Mouse (Mus musculus) kidney, adult 2 months (tissue): ENCODE measurements at regions not wholly inside any gene's neighbourhood (a gene's known extent, or its start where the extent isn't known, plus 50 kb on each side); places are given as distances from the start of the nearest gene placed in this dataset.
A peak's percentile ranks its signal among the peaks of the same experiment; 100 is the strongest.
"Not testable (repeated sequence)": the region's sequence is repeated elsewhere in the genome, so short reads cannot be mapped to it uniquely, and the experiment has no call there.

Experiments
- DNase-seq: peaks from one replicate; pipeline ENCODE4 v3.0.0; 2021
- H3K27ac ChIP-seq: fragments of 200-500 bp; 2 replicates; pipeline ENCODE4 v1.5.1; 2012; ENCODE audit warnings: low read depth, low read length, control low read depth, inconsistent platforms; ENCODE audit not compliant: insufficient read depth
- H3K27me3 ChIP-seq: fragments of 200-500 bp; replicated peaks from 2 replicates; pipeline ENCODE4 v1.6.1; 2012; ENCODE audit warnings: mild to moderate bottlenecking, moderate library complexity, low read length, inconsistent platforms; ENCODE audit not compliant: control insufficient read depth, insufficient read depth
- H3K36me3 ChIP-seq: fragments of 200-500 bp; 2 replicates; pipeline ENCODE4 v1.6.1; 2012; ENCODE audit warnings: mild to moderate bottlenecking, moderate library complexity, low read length, inconsistent platforms; ENCODE audit not compliant: control insufficient read depth, insufficient read depth
- H3K4me1 ChIP-seq: fragments of 200-500 bp; 2 replicates; pipeline ENCODE4 v1.6.1; 2011; ENCODE audit warnings: low read length; ENCODE audit not compliant: control insufficient read depth, insufficient read depth
- H3K4me3 ChIP-seq: fragments of 200-500 bp; 2 replicates; pipeline ENCODE4 v1.5.1; 2011; ENCODE audit warnings: mild to moderate bottlenecking, low read depth, low read length, control low read depth; ENCODE audit not compliant: insufficient read depth
- CTCF ChIP-seq: fragments of 200-500 bp; conservative IDR thresholded peaks from 2 replicates; pipeline ENCODE4 v1.5.1; 2011; ENCODE audit warnings: low read depth, mild to moderate bottlenecking, control low read depth, low read length, moderate library complexity, mixed read lengths; ENCODE audit not compliant: insufficient read depth, insufficient read length
- POLR2A ChIP-seq: fragments of 200-500 bp; IDR thresholded peaks from one replicate; pipeline ENCODE4 v1.6.1; 2011; ENCODE audit warnings: low read depth, low read length, control low read depth
- WGBS: fragments of 180-500 bp; shearing (Covaris S2); methylation state at CpG from one replicate; pipeline ENCODE4 v1.1.7; 2018; 5-methylcytosine and 5-hydroxymethylcytosine counted together

DNA sequence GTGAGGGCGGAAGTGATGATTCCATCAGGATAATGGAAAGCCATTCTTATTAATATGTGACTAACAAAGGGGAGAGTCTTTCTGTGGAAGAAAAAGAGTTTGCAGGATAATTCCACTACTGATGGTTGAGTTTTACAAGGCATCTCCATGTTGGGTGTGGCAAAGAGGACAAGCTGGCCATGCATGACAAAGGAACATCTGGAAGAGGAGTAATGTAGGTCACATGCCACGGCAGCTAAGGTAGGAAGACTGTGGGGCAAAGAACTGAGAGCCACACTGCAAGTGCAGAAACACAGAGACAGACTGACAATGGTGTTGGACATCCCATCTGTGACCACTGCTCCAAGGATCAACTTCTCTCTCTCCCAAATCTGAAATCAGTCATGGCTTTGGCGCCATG is 196.4 kb upstream of the Gdi2 start:
- no peak for DNase-seq
- 74% methylated on average over 3 of the region's 3 CpGs for WGBS
- Histone ChIP-seq H3K4me3 (no peak overlapping the region), H3K27ac (no peak overlapping the region), H3K4me1 (no peaks in the 10 kb centered on the region), H3K27me3 (no peaks in the 10 kb centered on the region), H3K36me3 (no peaks in the 10 kb centered on the region)
- no peak for TF ChIP-seq CTCF
- TF ChIP-seq POLR2A, result no peak

DNA sequence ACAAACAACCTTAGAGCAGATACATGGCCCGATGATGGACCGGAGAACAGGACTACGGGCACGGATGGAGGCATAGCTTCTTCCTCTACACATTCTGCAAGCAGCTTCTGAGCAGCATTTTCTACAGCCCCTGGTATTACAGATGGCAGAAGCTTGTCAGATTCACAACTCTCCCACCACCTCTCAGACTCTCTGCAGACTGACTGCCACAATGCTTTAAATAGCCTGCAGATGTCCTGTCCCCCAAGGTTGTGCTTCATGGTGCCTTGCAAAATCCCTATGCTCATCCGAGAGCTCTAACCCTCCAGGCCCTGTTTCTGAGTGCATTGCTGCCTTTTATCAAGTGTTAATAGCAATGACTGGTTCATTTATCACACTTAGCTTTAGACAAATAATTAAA is 194.3 kb upstream of the Gdi2 start:
- Histone ChIP-seq H3K4me3 (no peak overlapping the region), H3K36me3 (no peaks in the 10 kb centered on the region), H3K27me3 (no peaks in the 10 kb centered on the region), H3K4me1 (no peaks in the 10 kb centered on the region), H3K27ac (no peak overlapping the region)
- 89% methylated on average over 5 of the region's 5 CpGs for WGBS
- TF ChIP-seq POLR2A (no peak), CTCF (no peak)
- DNase-seq, result no peak

DNA sequence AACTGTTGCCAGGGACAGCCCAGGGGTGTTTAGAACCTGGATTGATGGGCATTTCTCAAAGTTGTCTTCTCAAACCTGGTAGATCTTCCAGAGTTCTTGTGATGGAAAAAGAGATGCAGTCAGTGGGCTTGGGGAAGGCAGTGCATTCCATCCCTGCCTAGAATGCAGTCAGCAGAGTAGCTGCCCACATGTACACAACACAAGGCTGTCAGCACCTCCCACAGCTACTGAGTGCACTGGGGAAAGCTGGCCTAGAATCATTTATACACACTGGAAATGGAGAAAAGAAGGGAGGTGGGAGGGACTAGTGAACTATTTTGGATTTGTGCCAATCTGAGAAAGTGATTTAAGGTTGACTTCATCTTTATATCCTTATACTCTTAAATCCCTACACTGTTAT is 183.0 kb upstream of the Gdi2 start:
- H3K4me3 ChIP-seq, H3K4me1 ChIP-seq, DNase-seq, H3K27me3 ChIP-seq, H3K36me3 ChIP-seq, H3K27ac ChIP-seq: not testable (repeated sequence)

DNA sequence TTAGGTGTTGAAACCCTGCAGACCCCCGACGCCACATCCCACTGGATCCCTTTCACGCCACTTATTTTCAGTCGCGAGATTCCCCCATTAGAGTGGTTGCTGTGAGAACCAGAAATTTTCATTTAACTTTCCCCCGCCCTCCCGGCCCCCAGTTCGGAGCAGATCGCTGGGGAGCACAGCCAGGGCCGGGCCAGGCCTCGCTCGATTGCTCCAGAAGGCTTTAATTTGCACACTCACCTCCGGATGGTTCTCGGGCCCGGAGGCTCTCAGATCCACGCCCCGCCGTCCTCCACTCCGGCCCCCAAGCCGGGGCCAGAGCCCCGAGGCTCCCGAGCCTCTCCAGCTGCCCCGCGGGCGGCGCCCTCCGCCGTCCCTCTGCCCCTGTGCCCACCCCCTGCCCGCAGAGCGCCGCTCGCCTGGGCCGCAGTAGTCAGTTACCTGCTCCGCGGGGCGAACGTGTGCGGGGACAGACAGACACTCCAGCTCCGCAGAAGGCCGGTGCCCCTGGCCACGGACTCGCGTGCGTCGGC is 179.7 kb upstream of the Gdi2 start:
- H3K4me3 ChIP-seq, result peak overlapping the region; percentile 68
- peaks cover 6% of the 10 kb centered on the region for H3K27me3 ChIP-seq
- DNase-seq, result peak; percentile 5
- no peak for TF ChIP-seq CTCF
- TF ChIP-seq POLR2A, result no peak
- no peak overlapping the region for H3K27ac ChIP-seq
- H3K4me1 ChIP-seq, result no peaks in the 10 kb centered on the region
- 3% methylated on average over 45 of the region's 45 CpGs for WGBS
- H3K36me3 ChIP-seq, result no peaks in the 10 kb centered on the region

DNA sequence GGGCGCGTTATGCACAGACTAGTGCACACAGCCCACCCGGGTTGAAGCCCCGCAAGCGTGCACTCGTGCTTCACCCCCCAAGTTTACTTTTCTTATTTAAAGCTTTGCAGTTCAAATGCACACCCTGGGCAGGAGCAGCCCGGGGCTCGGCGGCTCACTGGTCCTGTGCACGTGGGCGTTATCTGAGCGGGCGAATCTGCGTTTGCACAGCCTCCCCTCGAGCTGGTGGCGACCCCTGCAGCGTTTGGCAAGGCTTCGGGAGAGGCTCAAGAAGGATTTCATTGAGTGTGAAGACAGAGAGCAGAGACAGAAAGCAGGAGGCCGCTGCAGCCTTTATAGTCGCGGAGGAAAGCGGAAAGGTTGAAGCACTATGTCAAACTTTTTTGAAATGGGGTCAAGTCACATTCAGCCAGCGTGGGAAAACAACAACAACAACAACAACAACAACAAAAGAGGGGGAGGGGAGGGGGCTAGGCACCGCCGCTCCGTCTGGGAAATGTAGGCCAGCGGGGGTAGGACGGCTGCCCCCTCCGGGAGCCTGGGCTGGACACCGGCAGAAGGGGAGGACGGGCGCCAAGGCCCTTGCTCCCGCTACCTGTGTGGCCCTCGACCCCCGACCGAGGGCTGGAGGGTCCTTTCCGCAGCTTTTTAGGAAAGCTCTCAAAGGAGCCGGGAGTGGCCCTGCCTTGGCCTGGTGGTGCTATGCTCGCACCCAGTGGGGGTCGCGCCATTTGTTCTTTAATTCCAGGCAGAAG is 178.7 kb upstream of the Gdi2 start:
- peak; percentile 1 for DNase-seq
- H3K4me3 ChIP-seq, result peak overlapping the region; percentile 68

DNA sequence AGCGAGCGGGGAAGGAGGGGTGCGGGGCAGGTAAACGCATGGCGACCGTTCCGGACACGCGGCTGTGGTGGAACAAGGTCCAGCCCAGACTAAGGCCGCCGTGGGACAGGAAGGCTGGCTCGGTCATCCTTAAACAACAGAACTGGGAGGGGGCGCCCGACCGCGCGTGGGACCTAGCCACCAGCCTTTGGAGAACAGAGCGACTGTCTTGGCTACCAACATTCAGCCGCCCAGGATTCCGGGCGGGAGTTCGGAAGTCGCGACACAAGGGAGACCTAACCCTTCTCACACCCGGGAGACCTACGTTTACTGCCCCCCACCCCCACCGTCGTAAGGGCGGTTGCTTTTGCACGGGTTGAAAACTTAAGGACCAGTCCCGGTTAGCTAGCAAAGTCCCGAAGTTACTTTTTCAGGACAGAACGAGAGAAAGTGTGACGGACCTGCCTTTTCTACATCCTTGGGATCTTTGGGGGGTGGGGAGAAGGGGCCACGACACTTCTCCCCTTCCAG is 178.1 kb upstream of the Gdi2 start:
- H3K27ac ChIP-seq, H3K27me3 ChIP-seq, H3K4me1 ChIP-seq, H3K36me3 ChIP-seq: not testable (repeated sequence)
- WGBS, result 1% methylated on average over 35 of the region's 35 CpGs
- peak; percentile 41 for DNase-seq
- peak overlapping the region; percentile 68 for H3K4me3 ChIP-seq

More for the DNA sequence above, 178.7 kb upstream of the Gdi2 start:
- H3K4me1 ChIP-seq, result no peaks in the 10 kb centered on the region
- no peak overlapping the region for H3K27ac ChIP-seq
- WGBS, result 2% methylated on average over 41 of the region's 41 CpGs
- H3K36me3 ChIP-seq, result no peaks in the 10 kb centered on the region
- no peak for TF ChIP-seq POLR2A
- TF ChIP-seq CTCF, result no peak
- H3K27me3 ChIP-seq, result peaks cover 6% of the 10 kb centered on the region

DNA sequence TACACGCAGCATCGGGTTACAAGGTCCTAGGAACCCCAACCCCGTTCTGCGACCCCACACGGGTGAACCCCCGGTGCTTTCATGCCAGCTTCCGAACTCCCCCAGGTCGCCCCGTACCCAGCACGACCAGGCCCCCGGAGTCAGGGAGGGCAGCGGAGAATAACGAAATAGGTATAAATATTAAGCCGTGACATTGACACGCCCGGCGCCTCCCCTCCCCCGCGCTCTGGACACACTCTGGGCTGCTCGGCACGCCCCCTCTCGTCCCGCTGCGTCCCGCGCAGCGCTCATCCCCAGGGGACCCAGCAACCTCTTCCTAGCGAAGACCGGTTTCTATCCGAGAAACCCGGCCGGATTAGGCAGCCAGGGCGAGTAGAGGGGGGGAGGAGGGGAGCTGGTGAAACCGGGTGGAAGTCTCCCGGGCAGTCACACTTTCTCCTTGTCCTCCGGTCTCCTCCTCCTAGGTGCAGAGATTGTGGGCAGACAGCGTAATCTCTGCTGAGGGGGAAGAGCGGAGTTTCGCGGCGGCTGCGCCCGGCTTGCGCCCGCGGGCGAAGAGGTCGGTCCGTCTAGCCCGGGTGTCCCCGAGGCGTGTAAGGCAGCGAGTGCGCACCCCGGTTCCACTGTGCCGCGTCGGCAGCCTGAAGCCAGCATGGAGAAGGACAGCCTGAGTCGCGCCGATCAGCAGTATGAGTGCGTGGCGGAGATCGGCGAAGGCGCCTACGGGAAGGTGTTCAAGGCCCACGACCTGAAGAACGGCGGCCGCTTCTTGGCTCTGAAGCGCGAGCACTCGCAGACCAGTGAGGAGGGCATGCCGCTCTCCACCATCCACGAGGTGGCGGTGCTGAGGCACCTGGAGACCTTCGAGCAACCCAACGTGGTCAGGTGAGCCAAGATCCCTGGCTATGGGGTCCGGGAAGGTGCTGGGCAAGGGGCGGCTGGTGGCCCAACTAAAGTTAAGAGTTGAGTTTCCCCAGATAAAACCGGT is 177.1 kb upstream of the Gdi2 start:
- Histone ChIP-seq H3K27me3 (peaks cover 6% of the 10 kb centered on the region), H3K27ac (no peak overlapping the region), H3K4me1 (no peaks in the 10 kb centered on the region), H3K4me3 (peak overlapping the region; percentile 68), H3K36me3 (no peaks in the 10 kb centered on the region)
- WGBS, result under 1% methylated on average over 81 of the region's 82 CpGs
- TF ChIP-seq CTCF (peak; percentile 66), POLR2A (no peak)
- DNase-seq, result peak; percentile 67
